Mouse (Mus musculus): Measurements from ENCODE around the gene Osbp2. TPM values are rescaled to one million over a fixed set of nuclear protein-coding genes. Genes with fewer than 3 reads are reported as not detected.

Gene Osbp2
- total RNA-seq, 2 experiments from 2014 or later, result 125 to 126 TPM

DNA sequence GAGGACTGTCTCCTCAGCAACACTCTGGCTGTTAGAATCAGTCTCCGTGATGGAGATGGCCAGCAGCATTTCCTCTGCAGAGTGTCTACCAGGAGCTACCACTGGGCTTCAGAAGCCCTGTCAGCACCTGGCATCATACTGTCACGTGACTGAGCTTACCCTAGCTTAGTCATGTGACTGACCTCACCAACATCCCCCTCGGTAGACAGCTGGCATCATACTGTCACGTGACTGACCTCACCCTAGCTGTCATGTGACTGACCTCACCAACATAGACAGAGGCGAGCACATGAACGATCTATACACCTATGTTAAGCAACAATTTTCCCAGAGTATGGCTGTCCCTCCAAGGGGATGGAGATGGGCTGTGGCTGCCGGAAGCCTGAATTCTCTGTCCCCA lies 15.0 kb upstream of the Osbp2 start:
- intact Hi-C loops (cut with DNase I), result loop anchor here (5.0 kb wide), 1 partner anchor 66 kb away; no protein-coding TSS in a partner anchor
- no peak for DNase-seq (ENCODE audit: extremely low spot score in 1 of 2, low spot score in 2 of 2)

GRCm38 (mm10) chr11:3876419-3876818 lies 12.7 kb upstream of the Osbp2 start:
- no peak for DNase-seq (ENCODE audit: extremely low spot score in 1 of 2, low spot score in 2 of 2)
- intact Hi-C loops (cut with DNase I), result loop anchor here (5.0 kb wide), 1 partner anchor 64 kb away; no protein-coding TSS in a partner anchor

DNA sequence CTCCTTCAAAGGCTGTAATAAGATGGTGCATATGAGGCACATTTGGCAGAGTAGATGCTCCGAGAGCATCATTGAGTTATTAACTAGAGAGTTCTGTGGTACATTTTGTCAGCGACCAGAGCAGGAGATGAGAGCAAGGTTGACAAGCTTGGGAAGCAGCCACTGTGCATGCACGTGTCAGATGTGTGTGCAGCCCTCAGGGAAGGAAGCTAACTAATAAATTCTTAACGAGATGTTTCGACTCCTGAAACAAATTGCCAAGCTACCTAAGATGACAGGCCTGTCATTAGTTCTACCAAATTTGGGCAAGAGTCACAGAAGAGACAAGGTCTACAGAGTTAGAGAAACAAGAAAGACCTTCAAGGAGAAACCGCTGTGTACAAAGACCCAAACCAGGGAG lies 640 bp upstream of the Osbp2 start:
- intact Hi-C loops (cut with DNase I), result no loop called here

DNA sequence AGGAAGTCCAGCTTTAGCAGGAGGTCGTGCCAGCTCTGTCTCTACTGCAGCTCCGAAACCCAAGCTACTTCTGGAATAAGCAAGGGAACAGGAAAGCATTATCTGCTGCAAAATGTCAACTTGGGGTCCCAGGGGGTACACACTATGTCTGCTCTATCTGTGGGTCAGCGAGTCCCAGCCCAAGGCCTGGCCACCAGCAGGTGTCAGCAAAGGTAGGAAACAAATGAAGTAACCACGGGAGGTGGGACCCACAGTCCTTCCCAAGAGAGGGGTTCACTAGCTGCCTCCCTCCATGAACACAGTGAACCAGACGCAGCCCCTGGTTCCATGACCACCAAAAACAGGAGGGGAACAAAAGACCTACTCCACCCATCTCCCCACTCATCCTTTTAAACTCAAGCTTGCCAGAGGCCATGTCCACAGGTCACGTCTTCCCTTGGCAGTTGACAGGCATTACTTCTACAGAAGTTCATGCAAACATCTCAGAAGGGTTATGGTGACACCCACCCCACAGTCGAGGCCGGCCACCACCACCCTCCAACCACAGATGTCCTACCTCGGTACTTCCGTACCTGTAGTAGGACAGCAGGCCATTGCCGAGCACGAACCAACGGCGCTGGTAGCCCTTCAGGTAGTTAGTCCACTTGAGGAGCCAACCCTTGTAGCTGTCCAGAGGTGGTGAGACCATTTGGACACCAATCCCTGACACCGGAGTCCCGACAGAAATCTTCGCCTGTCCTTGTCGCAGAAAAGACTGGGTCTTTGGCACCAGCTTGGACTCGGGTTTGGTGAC lies 846 bp downstream of the Osbp2 start:
- DNase-seq (ENCODE audit: extremely low spot score in 1 of 2, low spot score in 2 of 2), result no peak
- intact Hi-C loops (cut with DNase I), result no loop called here

More for the DNA sequence above, 640 bp upstream of the Osbp2 start:
- DNase-seq (ENCODE audit: extremely low spot score in 1 of 2, low spot score in 2 of 2), result no peak

- DNase-seq (ENCODE audit: extremely low spot score in 1 of 2, low spot score in 2 of 2), result no peak
- intact Hi-C loops (cut with DNase I), result no loop called here
These were observed 3.3 kb downstream of the Osbp2 start for GRCm38 (mm10) chr11:3860361-3860760.

GRCm38 (mm10) chr11:3859778-3860177 lies 3.9 kb downstream of the Osbp2 start:
- DNase-seq (ENCODE audit: extremely low spot score in 1 of 2, low spot score in 2 of 2), result no peak
- intact Hi-C loops (cut with DNase I), result no loop called here

DNA sequence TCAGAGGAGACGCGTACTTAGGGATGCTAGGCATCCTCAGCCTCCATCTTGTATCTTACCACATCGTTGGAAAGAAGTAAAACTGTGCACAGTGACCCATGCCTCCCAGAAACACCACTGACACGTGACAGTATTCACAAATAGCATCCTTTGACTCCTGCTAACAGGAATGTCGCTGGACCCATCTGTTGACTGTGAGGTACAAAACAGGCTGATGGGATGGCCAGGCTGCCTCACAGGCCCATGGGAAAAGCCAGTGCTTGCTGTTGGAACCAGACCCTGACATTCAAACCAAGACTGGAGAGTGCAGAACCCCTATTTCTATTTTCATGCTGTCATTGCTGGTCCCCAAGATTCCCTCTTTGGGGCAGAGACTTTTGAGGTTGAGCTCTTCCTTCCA lies 5.8 kb downstream of the Osbp2 start:
- DNase-seq (ENCODE audit: extremely low spot score in 1 of 2, low spot score in 2 of 2), result no peak
- intact Hi-C loops (cut with DNase I), result no loop called here

DNA sequence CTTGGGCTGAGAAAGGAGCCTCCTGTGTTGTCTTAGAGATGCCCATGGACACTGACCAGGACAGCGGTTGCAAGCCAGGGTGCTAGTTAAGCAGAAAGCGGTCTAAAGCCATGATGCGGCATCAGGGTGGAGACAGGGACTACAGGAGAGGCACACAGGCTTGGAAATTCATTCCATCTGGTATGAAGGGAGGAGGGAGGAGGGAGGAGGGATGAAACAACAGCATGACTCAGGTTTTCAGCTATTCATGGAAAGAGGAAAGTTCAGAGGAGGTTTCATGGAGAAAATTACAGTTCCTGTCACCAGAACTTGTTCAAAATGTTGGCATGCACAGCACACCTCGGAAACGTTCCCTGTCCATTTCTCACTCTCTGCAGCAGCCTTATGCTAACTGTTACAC lies 7.9 kb downstream of the Osbp2 start:
- DNase-seq (ENCODE audit: extremely low spot score in 1 of 2, low spot score in 2 of 2), result no peak
- intact Hi-C loops (cut with DNase I), result no loop called here

- intact Hi-C loops (cut with DNase I), result no loop called here
- DNase-seq (ENCODE audit: extremely low spot score in 1 of 2, low spot score in 2 of 2), result no peak
These were observed 9.5 kb downstream of the Osbp2 start for GRCm38 (mm10) chr11:3854156-3854555.

GRCm38 (mm10) chr11:3853481-3854034 lies 10.1 kb downstream of the Osbp2 start:
- peak; percentile 62 for DNase-seq (ENCODE audit: extremely low spot score in 1 of 2, low spot score in 2 of 2)
- intact Hi-C loops (cut with DNase I), result no loop called here

- intact Hi-C loops (cut with DNase I), result no loop called here
- DNase-seq (ENCODE audit: extremely low spot score in 1 of 2, low spot score in 2 of 2), result no peak
These were observed 10.7 kb downstream of the Osbp2 start for GRCm38 (mm10) chr11:3853031-3853430.

DNA sequence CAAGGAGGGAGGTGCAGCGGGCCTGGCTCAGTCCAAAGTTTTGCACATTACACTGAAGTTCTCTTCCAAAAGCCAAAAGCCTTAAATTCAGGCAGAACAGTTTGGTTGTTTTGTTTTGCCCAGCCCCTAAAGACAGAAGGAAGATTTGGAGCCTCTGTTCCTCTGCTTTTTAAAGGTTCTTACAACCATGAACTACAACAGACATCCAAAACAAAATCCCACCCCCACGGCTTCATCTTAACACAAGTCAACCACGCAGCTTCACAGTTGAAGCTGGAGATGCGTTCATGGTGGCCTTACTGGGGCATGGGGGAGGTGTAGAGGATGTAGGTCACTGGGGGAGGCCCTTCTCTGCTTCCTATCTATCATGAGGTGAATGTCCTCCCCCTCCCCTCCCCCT lies 11.8 kb downstream of the Osbp2 start:
- DNase-seq (ENCODE audit: extremely low spot score in 1 of 2, low spot score in 2 of 2), result no peak
- intact Hi-C loops (cut with DNase I), result no loop called here

DNA sequence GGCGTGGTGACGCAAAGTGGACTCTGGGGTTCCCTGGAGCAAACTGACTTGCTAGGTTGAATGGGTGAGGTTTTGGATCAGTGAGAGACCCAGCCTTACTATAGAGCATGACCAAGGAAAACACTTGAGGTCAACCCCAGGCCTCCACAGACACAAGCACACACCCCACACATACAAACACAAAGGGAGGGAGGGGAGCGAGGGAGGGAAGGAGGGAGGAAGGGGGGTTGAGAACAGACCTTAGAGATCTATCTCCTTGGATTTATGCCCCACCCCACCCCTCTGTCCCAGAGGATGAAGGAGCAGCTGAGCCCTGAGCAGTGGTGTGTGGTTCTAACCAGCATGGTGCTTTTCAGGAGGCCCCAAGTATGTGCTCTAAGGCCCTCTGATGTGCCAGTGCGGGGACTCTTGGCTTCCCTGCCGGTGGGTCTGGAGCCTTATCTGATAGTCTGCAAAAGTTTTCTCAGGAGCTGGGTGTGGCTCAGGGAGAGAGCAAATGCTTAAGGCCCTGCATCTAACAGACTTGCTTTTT lies 12.9 kb downstream of the Osbp2 start:
- intact Hi-C loops (cut with DNase I), result no loop called here

GRCm38 (mm10) chr11:3850315-3850614 lies 13.4 kb downstream of the Osbp2 start:
- DNase-seq (ENCODE audit: extremely low spot score in 1 of 2, low spot score in 2 of 2), result no peak
- intact Hi-C loops (cut with DNase I), result no loop called here

More for the DNA sequence above, 12.9 kb downstream of the Osbp2 start:
- no peak for DNase-seq (ENCODE audit: extremely low spot score in 1 of 2, low spot score in 2 of 2)

- no peak for DNase-seq (ENCODE audit: extremely low spot score in 1 of 2, low spot score in 2 of 2)
- intact Hi-C loops (cut with DNase I), result no loop called here
These were observed 14.0 kb downstream of the Osbp2 start for GRCm38 (mm10) chr11:3849469-3850314.

DNA sequence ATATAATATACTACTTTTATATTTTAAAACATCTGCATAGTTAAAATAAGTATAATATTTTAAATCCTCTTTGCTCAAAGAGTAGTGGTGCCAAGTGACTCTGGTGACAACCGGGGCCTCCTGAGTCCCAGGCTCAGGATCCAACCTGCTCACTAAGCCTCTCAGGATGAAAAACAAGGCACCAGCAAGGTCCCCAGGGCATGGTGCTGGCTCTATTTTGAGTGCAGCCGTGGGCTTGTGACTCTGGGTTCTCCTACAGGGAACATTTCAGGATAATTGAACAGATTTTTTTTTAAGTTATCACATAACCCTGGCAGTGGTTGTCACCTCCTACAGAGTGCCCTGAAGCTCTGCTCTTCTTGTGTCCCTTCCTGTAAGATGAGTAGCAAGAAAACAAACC lies 17.4 kb downstream of the Osbp2 start:
- intact Hi-C loops (cut with DNase I), result no loop called here
- DNase-seq (ENCODE audit: extremely low spot score in 1 of 2, low spot score in 2 of 2), result no peak

DNA sequence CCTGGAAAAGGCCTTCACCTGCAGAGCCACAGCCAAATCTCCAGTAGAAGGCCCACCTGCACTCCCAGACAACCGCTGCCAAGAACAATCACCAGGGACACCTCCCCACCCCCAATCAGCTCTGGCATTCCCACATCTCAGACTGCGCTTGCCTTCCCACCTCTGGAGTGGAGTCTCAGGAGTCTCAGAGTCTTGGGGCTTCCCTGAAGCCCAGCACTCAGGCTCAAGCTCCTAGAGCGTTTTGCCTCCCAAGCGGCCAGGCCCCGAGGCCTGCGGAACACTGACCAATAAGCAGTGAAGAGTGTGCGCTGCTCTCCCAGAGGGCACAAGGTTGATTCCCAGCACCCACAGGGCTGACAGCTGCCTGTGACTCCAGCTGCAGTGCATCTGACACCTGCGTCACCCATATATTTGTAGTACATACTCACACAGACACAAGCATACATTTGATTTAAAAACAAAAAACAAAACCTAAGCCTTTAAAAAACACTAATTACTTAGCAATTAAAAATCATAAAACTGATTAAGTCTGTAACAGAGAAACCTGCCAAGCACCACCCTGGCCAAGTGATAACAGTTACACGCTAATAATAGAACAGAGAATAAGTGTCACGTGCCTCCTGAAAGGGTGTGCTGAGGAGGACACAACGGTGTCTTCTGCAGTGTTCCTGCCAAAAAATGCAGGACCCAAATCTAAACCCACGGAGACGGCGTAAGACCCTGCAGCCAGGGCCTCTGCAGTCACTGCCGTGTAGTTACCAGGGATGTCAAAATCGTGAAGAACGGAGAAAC lies 19.6 kb downstream of the Osbp2 start:
- no peak for DNase-seq (ENCODE audit: extremely low spot score in 1 of 2, low spot score in 2 of 2)
- intact Hi-C loops (cut with DNase I), result no loop called here

GRCm38 (mm10) chr11:3835271-3835670 lies 28.4 kb downstream of the Osbp2 start:
- intact Hi-C loops (cut with DNase I), result no loop called here
- DNase-seq (ENCODE audit: extremely low spot score in 1 of 2, low spot score in 2 of 2), result no peak

Data from left cerebral cortex, postnatal 10 days (tissue).